Mouse (Mus musculus) midbrain, embryonic 11.5 days (tissue): ENCODE measurements around the gene Mrps12. TPM values are rescaled to one million over a fixed set of nuclear protein-coding genes. Genes with fewer than 3 reads are reported as not detected.

Experiments used
- ATAC-seq: fragments of 200-750 bp; cut with Nextera tagmentation; 2 replicates; pipeline ENCODE4 v1.8.0; 2017; ENCODE audit warnings: moderate TSS enrichment, moderate library complexity; ENCODE audit not compliant: low FRiP score
- DNase-seq: peaks from one replicate; pipeline ENCODE4 v3.0.0; 2015; ENCODE audit warnings: low spot score; ENCODE audit errors: missing footprints
- H3K27ac ChIP-seq: fragments of 300-500 bp; sonication (generic); 2 replicates; pipeline ENCODE4 v1.5.1; 2014; ENCODE audit warnings: low read depth, low read length
- H3K27me3 ChIP-seq: fragments of 300-500 bp; sonication (generic); 2 replicates; pipeline ENCODE4 v1.6.1; 2014; ENCODE audit warnings: mild to moderate bottlenecking, low read length, moderate library complexity, mixed read lengths; ENCODE audit not compliant: control insufficient read depth, insufficient read depth
- H3K36me3 ChIP-seq: fragments of 300-500 bp; sonication (generic); 2 replicates; pipeline ENCODE4 v1.6.1; 2014; ENCODE audit warnings: mild to moderate bottlenecking, low read length, moderate library complexity, mixed read lengths; ENCODE audit not compliant: control insufficient read depth, insufficient read depth
- H3K4me1 ChIP-seq: fragments of 300-500 bp; sonication (generic); 2 replicates; pipeline ENCODE4 v1.6.1; 2014; ENCODE audit warnings: low read length; ENCODE audit not compliant: control insufficient read depth, insufficient read depth
- H3K4me2 ChIP-seq: fragments of 300-500 bp; sonication (generic); 2 replicates; pipeline ENCODE4 v1.6.1; 2014; ENCODE audit warnings: mild to moderate bottlenecking, moderate library complexity
- H3K4me3 ChIP-seq: fragments of 300-500 bp; sonication (generic); 2 replicates; pipeline ENCODE4 v1.5.1; 2014; ENCODE audit warnings: low read depth, low read length
- H3K9ac ChIP-seq: fragments of 300-500 bp; sonication (generic); 2 replicates; pipeline ENCODE4 v1.6.1; 2014; ENCODE audit warnings: low read length
- H3K9me3 ChIP-seq: fragments of 300-500 bp; sonication (generic); 2 replicates; pipeline ENCODE4 v1.6.1; 2016; ENCODE audit warnings: low read length; ENCODE audit not compliant: control insufficient read depth
- WGBS: fragments of 180-500 bp; shearing (Covaris S2); extraction: QIAGEN DNeasy Blood & Tissue Kit; methylation state at CpG from one replicate; pipeline ENCODE4 v1.1.7; 2014; 5-methylcytosine and 5-hydroxymethylcytosine counted together
- polyA plus RNA-seq: library from polyadenylated mRNA; unstranded; fragments of >200 nt; fragmentation: Nextera tagmentation; extraction: Ambion mirVana; gene quantifications from 2 replicates; pipeline ENCODE4 v1.2.1, GENCODE M21; 2014

The Mrps12 gene
- polyA plus RNA-seq, 1 experiment from 2014 or later, result 127 TPM

GRCm38 (mm10) chr7:28739829-28740228 lies 1.8 kb downstream of the Mrps12 start:
- Histone ChIP-seq H3K27me3 (no peaks in the 10 kb centered on the region), H3K36me3 (0 out of 2 replicates have a peak, but pooled peaks cover 3% of the 10 kb centered on the region), H3K4me3 (no peak overlapping the region), H3K27ac (no peak overlapping the region), H3K9me3 (no peaks in the 10 kb centered on the region), H3K9ac (no peak overlapping the region), H3K4me1 (peaks cover 10% of the 10 kb centered on the region), H3K4me2 (no peak overlapping the region)
- DNase-seq (peak; percentile 35), ATAC-seq (no peak)
- WGBS, result 95% methylated on average over 21 of the region's 21 CpGs

GRCm38 (mm10) chr7:28735701-28736100 lies 5.9 kb downstream of the Mrps12 start:
- Histone ChIP-seq H3K4me1 (peaks cover 7% of the 10 kb centered on the region; the same call in 1 of the 2 replicates), H3K9me3 (no peaks in the 10 kb centered on the region), H3K9ac (no peak overlapping the region), H3K27me3 (peaks cover 3% of the 10 kb centered on the region), H3K4me3 (no peak overlapping the region), H3K4me2 (no peak overlapping the region), H3K27ac (no peak overlapping the region), H3K36me3 (0 out of 2 replicates have a peak, but pooled peaks cover 3% of the 10 kb centered on the region)
- DNase-seq (peak; percentile 44), ATAC-seq (no peak)
- WGBS, result 85% methylated on average over 6 of the region's 6 CpGs

GRCm38 (mm10) chr7:28733211-28733610 lies 8.4 kb downstream of the Mrps12 start:
- Histone ChIP-seq H3K4me1 (peaks cover 7% of the 10 kb centered on the region; the same call in 1 of the 2 replicates), H3K27me3 (peaks cover 3% of the 10 kb centered on the region), H3K36me3 (0 out of 2 replicates have a peak, but pooled peaks cover 2% of the 10 kb centered on the region), H3K4me2 (peak overlapping the region; percentile 67), H3K27ac (no peak overlapping the region), H3K9ac (peak overlapping the region; percentile 57), H3K9me3 (no peaks in the 10 kb centered on the region), H3K4me3 (peak overlapping the region; percentile 39)
- 6% methylated on average over 11 of the region's 11 CpGs for WGBS
- ATAC-seq (peak; percentile 47; the same call in 1 of the 2 replicates), DNase-seq (no peak)

GRCm38 (mm10) chr7:28732341-28733142 lies 9.1 kb downstream of the Mrps12 start:
- peak overlapping the region; percentile 67 for H3K4me2 ChIP-seq
- WGBS, result 2% methylated on average over 58 of the region's 58 CpGs
- no peaks in the 10 kb centered on the region for H3K36me3 ChIP-seq
- H3K27ac ChIP-seq, result no peak overlapping the region
- H3K4me3 ChIP-seq, result peak overlapping the region; percentile 39
- H3K9ac ChIP-seq, result peak overlapping the region; percentile 57
- ATAC-seq (peak; percentile 87), DNase-seq (peak; percentile 97)
- H3K9me3 ChIP-seq, result no peaks in the 10 kb centered on the region
- peaks cover 3% of the 10 kb centered on the region for H3K27me3 ChIP-seq
- H3K4me1 ChIP-seq, result peaks cover 7% of the 10 kb centered on the region; the same call in 1 of the 2 replicates

GRCm38 (mm10) chr7:28727649-28728340 lies 13.8 kb downstream of the Mrps12 start:
- H3K36me3 ChIP-seq, result no peaks in the 10 kb centered on the region
- ATAC-seq (no peak), DNase-seq (peak; percentile 84)
- H3K4me1 ChIP-seq, result peaks cover under 1% of the 10 kb centered on the region; the same call in 1 of the 2 replicates
- H3K27me3 ChIP-seq, result peaks cover 3% of the 10 kb centered on the region
- H3K4me3 ChIP-seq, result no peak overlapping the region
- H3K4me2 ChIP-seq, result no peak overlapping the region
- no peak overlapping the region for H3K27ac ChIP-seq
- H3K9me3 ChIP-seq, result no peaks in the 10 kb centered on the region
- H3K9ac ChIP-seq, result no peak overlapping the region
- 58% methylated on average over 10 of the region's 10 CpGs for WGBS

- H3K4me3 ChIP-seq, result no peak overlapping the region
- no peak overlapping the region for H3K27ac ChIP-seq
- no peak overlapping the region for H3K9ac ChIP-seq
- no peaks in the 10 kb centered on the region; the same call in 1 of the 2 replicates for H3K27me3 ChIP-seq
- H3K36me3 ChIP-seq, result no peaks in the 10 kb centered on the region
- H3K9me3 ChIP-seq, result no peaks in the 10 kb centered on the region
- DNase-seq, result peak; percentile 97
- ATAC-seq, result peak; percentile 62; the same call in 1 of the 2 replicates
- WGBS, result 7% methylated on average over 14 of the region's 14 CpGs
- H3K4me1 ChIP-seq, result no peaks in the 10 kb centered on the region
- H3K4me2 ChIP-seq, result no peak overlapping the region
Observed at GRCm38 (mm10) chr7:28726600-28726999, 15.0 kb downstream of the Mrps12 start.

- Histone ChIP-seq H3K4me1 (no peaks in the 10 kb centered on the region), H3K27ac (no peak overlapping the region), H3K4me2 (no peak overlapping the region), H3K27me3 (no peaks in the 10 kb centered on the region), H3K4me3 (no peak overlapping the region), H3K9ac (no peak overlapping the region), H3K36me3 (no peaks in the 10 kb centered on the region), H3K9me3 (no peaks in the 10 kb centered on the region)
- ATAC-seq (no peak), DNase-seq (no peak)
- 96% methylated on average over 2 of the region's 2 CpGs for WGBS
Observed at GRCm38 (mm10) chr7:28724613-28725012, 17.0 kb downstream of the Mrps12 start.

- ATAC-seq (no peak), DNase-seq (peak; percentile 84)
- Histone ChIP-seq H3K4me1 (no peaks in the 10 kb centered on the region), H3K9ac (no peak overlapping the region), H3K4me2 (no peak overlapping the region), H3K27ac (no peak overlapping the region), H3K9me3 (no peaks in the 10 kb centered on the region), H3K4me3 (no peak overlapping the region), H3K36me3 (no peaks in the 10 kb centered on the region), H3K27me3 (no peaks in the 10 kb centered on the region; the same call in 1 of the 2 replicates)
- WGBS, result 95% methylated on average over 7 of the region's 7 CpGs
Observed at GRCm38 (mm10) chr7:28722079-28722478, 19.5 kb downstream of the Mrps12 start.
